16 mouse cellular contexts compared by ENCODE assay signal in the genomic region with DNA sequence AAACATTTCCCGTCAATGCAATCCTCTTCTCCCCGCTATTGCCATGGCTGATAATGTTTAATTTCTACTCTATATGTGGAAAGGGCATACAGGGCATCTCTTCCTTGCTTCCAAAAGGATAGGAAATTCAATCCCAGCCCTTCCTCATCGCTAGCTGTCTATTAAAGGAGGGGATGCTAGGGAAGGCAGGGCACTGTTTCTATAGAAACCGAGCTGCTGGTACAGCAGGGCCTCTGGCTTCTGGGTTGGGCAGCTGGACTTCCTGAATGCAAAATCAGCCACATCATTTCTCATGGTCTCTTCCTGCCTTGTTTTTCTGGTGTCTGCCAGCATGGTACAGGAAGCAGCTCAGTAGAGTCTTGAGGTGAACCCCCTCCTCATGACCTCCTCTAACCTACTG.
DNase-seq lines count a peak whose midpoint lies in the region; ATAC-seq lines count a peak whose summit lies in the region.
"Had no signal": no experiment of that assay in that cellular context is flagged by ENCODE, and none has a peak within 500 bp of the region (broad histone marks: within the 10 kb centered on the region; RNA-seq: fewer than 3 reads in every experiment).

No protein-coding gene starts in this region.

- no peaks in the 10 kb centered on the region for H3K36me3 ChIP-seq in heart, embryonic 10.5 days
- no peaks in the 10 kb centered on the region for H3K36me3 ChIP-seq in heart, embryonic 12.5 days
- H3K36me3 ChIP-seq in midbrain, embryonic 11.5 days (ENCODE audit: control insufficient read depth, insufficient read depth, low read length) = no peaks in the 10 kb centered on the region
- no peaks in the 10 kb centered on the region for H3K36me3 ChIP-seq in midbrain, embryonic 10.5 days
- H3K36me3 ChIP-seq in midbrain, embryonic 15.5 days (replicated peaks) = no peaks in the 10 kb centered on the region
- H3K36me3 ChIP-seq in limb, embryonic 10.5 days = no peaks in the 10 kb centered on the region
- H3K36me3 ChIP-seq: embryonic facial prominence, embryonic 10.5 days; forebrain, embryonic 15.5 days had no signal

- H3K4me3 ChIP-seq in heart, embryonic 10.5 days = no peak overlapping the region
- H3K4me3 ChIP-seq in heart, embryonic 12.5 days = no peak overlapping the region
- no peak overlapping the region for H3K4me3 ChIP-seq in midbrain, embryonic 11.5 days (ENCODE audit: low read depth, low read length)
- no peak overlapping the region for H3K4me3 ChIP-seq in midbrain, embryonic 10.5 days
- no peak overlapping the region for H3K4me3 ChIP-seq in midbrain, embryonic 15.5 days
- H3K4me3 ChIP-seq in limb, embryonic 10.5 days = no peak overlapping the region
- H3K4me3 ChIP-seq: embryonic facial prominence, embryonic 10.5 days; forebrain, embryonic 15.5 days had no signal

- no peaks in the 10 kb centered on the region for H3K27me3 ChIP-seq in heart, embryonic 10.5 days (ENCODE audit: insufficient read depth, poor library complexity, severe bottlenecking)
- H3K27me3 ChIP-seq in heart, embryonic 12.5 days (replicated peaks) = no peaks in the 10 kb centered on the region
- no peaks in the 10 kb centered on the region for H3K27me3 ChIP-seq in midbrain, embryonic 11.5 days (ENCODE audit: control insufficient read depth, insufficient read depth, low read length)
- H3K27me3 ChIP-seq in midbrain, embryonic 10.5 days (ENCODE audit: low read depth, poor library complexity, severe bottlenecking) = no peaks in the 10 kb centered on the region
- H3K27me3 ChIP-seq in midbrain, embryonic 15.5 days (replicated peaks) = no peaks in the 10 kb centered on the region
- no peaks in the 10 kb centered on the region for H3K27me3 ChIP-seq in limb, embryonic 10.5 days (ENCODE audit: low read depth, poor library complexity, severe bottlenecking)
- H3K27me3 ChIP-seq: forebrain, embryonic 15.5 days had no signal

- ATAC-seq in heart, embryonic 12.5 days (ENCODE audit: insufficient number of reproducible peaks, low FRiP score) = no peak
- no peak for ATAC-seq in midbrain, embryonic 11.5 days (ENCODE audit: low FRiP score)
- ATAC-seq in midbrain, embryonic 15.5 days (replicated peaks) = peak; percentile 72
- ATAC-seq: forebrain, embryonic 15.5 days; intestine, embryonic 16.5 days had no signal

- peak; percentile 36 for DNase-seq in heart, embryonic 10.5 days (ENCODE audit: low spot score)
- DNase-seq in midbrain, embryonic 11.5 days (ENCODE audit: low spot score, missing footprints) = peak; percentile 67
- DNase-seq in midbrain, embryonic 10.5 days (ENCODE audit: low spot score) = no peak
- DNase-seq in limb, embryonic 10.5 days (ENCODE audit: low spot score) = no peak
- DNase-seq in retina, postnatal 1 day = no peak
- DNase-seq: adrenal gland, adult 2 months; adrenal gland, postnatal 25 days; cerebellum, adult 2 months; cerebellum, postnatal 10 days; gastrocnemius, postnatal 14 days; heart, postnatal 14 days had no signal

- no peak overlapping the region for H3K4me2 ChIP-seq in heart, embryonic 12.5 days
- no peak overlapping the region for H3K4me2 ChIP-seq in midbrain, embryonic 11.5 days
- no peak overlapping the region for H3K4me2 ChIP-seq in midbrain, embryonic 15.5 days
- H3K4me2 ChIP-seq: forebrain, embryonic 15.5 days had no signal

- no peaks in the 10 kb centered on the region for H3K4me1 ChIP-seq in heart, embryonic 10.5 days
- H3K4me1 ChIP-seq in heart, embryonic 12.5 days (replicated peaks) = no peaks in the 10 kb centered on the region
- H3K4me1 ChIP-seq in midbrain, embryonic 11.5 days (ENCODE audit: control insufficient read depth, insufficient read depth, low read length) = no peaks in the 10 kb centered on the region
- peaks cover 10% of the 10 kb centered on the region; the same call in 1 of the 2 replicates for H3K4me1 ChIP-seq in midbrain, embryonic 10.5 days
- H3K4me1 ChIP-seq in midbrain, embryonic 15.5 days = peaks cover 10% of the 10 kb centered on the region
- no peaks in the 10 kb centered on the region for H3K4me1 ChIP-seq in limb, embryonic 10.5 days
- H3K4me1 ChIP-seq: forebrain, embryonic 15.5 days had no signal

- no peaks in the 10 kb centered on the region for H3K9me3 ChIP-seq in heart, embryonic 10.5 days
- H3K9me3 ChIP-seq in heart, embryonic 12.5 days (replicated peaks) = no peaks in the 10 kb centered on the region
- H3K9me3 ChIP-seq in midbrain, embryonic 11.5 days (ENCODE audit: control insufficient read depth, low read length) = no peaks in the 10 kb centered on the region
- no peaks in the 10 kb centered on the region for H3K9me3 ChIP-seq in midbrain, embryonic 10.5 days (replicated peaks)
- no peaks in the 10 kb centered on the region for H3K9me3 ChIP-seq in midbrain, embryonic 15.5 days
- H3K9me3 ChIP-seq in limb, embryonic 10.5 days (replicated peaks) = no peaks in the 10 kb centered on the region
- H3K9me3 ChIP-seq: embryonic facial prominence, embryonic 10.5 days; forebrain, embryonic 15.5 days had no signal

- H3K27ac ChIP-seq in heart, embryonic 10.5 days = no peak overlapping the region
- no peak overlapping the region for H3K27ac ChIP-seq in heart, embryonic 12.5 days (ENCODE audit: poor library complexity, severe bottlenecking)
- H3K27ac ChIP-seq in midbrain, embryonic 11.5 days (ENCODE audit: low read depth, low read length) = no peak overlapping the region
- no peak overlapping the region for H3K27ac ChIP-seq in midbrain, embryonic 10.5 days (replicated peaks)
- peak overlapping the region; percentile 35; the same call in 1 of the 2 replicates for H3K27ac ChIP-seq in midbrain, embryonic 15.5 days
- no peak overlapping the region for H3K27ac ChIP-seq in limb, embryonic 10.5 days
- H3K27ac ChIP-seq: embryonic facial prominence, embryonic 10.5 days; forebrain, embryonic 15.5 days had no signal

- H3K9ac ChIP-seq in heart, embryonic 12.5 days = no peak overlapping the region
- H3K9ac ChIP-seq in midbrain, embryonic 11.5 days (ENCODE audit: low read length) = no peak overlapping the region
- H3K9ac ChIP-seq in midbrain, embryonic 15.5 days = no peak overlapping the region
- H3K9ac ChIP-seq: forebrain, embryonic 15.5 days had no signal

- WGBS in heart, embryonic 10.5 days = 81% methylated on average over 4 of the region's 4 CpGs
- WGBS in heart, embryonic 12.5 days = 64% methylated on average over 4 of the region's 4 CpGs
- WGBS in midbrain, embryonic 11.5 days = 83% methylated on average over 4 of the region's 4 CpGs
- WGBS in midbrain, embryonic 10.5 days = 85% methylated on average over 4 of the region's 4 CpGs
- 53% methylated on average over 4 of the region's 4 CpGs for WGBS in midbrain, embryonic 15.5 days
- 82% methylated on average over 4 of the region's 4 CpGs for WGBS in limb, embryonic 10.5 days

Comparison
In these comparisons a context has a peak if more than half of its experiments do, and no peak if none do; other contexts are left out.
1. DNase-seq: peak in heart, embryonic 10.5 days (single experiment) and midbrain, embryonic 11.5 days (single experiment); none in midbrain, embryonic 10.5 days (single experiment), limb, embryonic 10.5 days (single experiment) and retina, postnatal 1 day (single experiment).